Mouse (Mus musculus) forebrain, embryonic 14.5 days (tissue): ENCODE results near the gene Sf3a1. TPM values are rescaled to one million over a fixed set of nuclear protein-coding genes. Genes with fewer than 3 reads are reported as not detected.
"Not testable (repeated sequence)": the region's sequence is repeated elsewhere in the genome, so short reads cannot be mapped to it uniquely, and the experiment has no call there.

Experiments
- ATAC-seq: fragments of 200-750 bp; cut with Nextera tagmentation; 2 replicates; pipeline ENCODE4 v1.8.0; 2017; ENCODE audit warnings: mild to moderate bottlenecking, moderate library complexity
- DNase-seq: peaks from one replicate; pipeline ENCODE4 v3.0.0-alpha.2; 2015; ENCODE audit warnings: low spot score
- H3K27ac ChIP-seq: fragments of 300-500 bp; sonication (generic); 2 replicates; pipeline ENCODE4 v1.5.1; 2014; ENCODE audit warnings: low read depth, mild to moderate bottlenecking, control low read depth, low read length, moderate library complexity
- H3K27me3 ChIP-seq: fragments of 300-500 bp; sonication (generic); replicated peaks from 2 replicates; pipeline ENCODE4 v1.6.1; 2014; ENCODE audit warnings: low read length, control low read depth, mixed read lengths; ENCODE audit not compliant: control insufficient read depth, insufficient read depth
- H3K36me3 ChIP-seq: fragments of 300-500 bp; sonication (generic); 2 replicates; pipeline ENCODE4 v1.6.1; 2014; ENCODE audit warnings: low read length, control low read depth; ENCODE audit not compliant: control insufficient read depth, insufficient read depth
- H3K4me1 ChIP-seq: fragments of 300-500 bp; sonication (generic); 2 replicates; pipeline ENCODE4 v1.6.1; 2014; ENCODE audit warnings: antibody characterized with exemption, low read length, control low read depth; ENCODE audit not compliant: control insufficient read depth, insufficient read depth
- H3K4me2 ChIP-seq: fragments of 300-500 bp; sonication (generic); 2 replicates; pipeline ENCODE4 v1.6.1; 2014; ENCODE audit warnings: mild to moderate bottlenecking, control low read depth, low read length
- H3K4me3 ChIP-seq: fragments of 300-500 bp; sonication (generic); 2 replicates; pipeline ENCODE4 v1.5.1; 2014; ENCODE audit warnings: low read depth, low read length, control low read depth
- H3K9ac ChIP-seq: fragments of 300-500 bp; sonication (generic); 2 replicates; pipeline ENCODE4 v1.6.1; 2014; ENCODE audit warnings: mild to moderate bottlenecking, low read length, control low read depth, moderate library complexity
- H3K9me3 ChIP-seq: fragments of 300-500 bp; sonication (generic); replicated peaks from 2 replicates; pipeline ENCODE4 v1.6.1; 2016; ENCODE audit warnings: low read length, control low read depth, mixed read lengths; ENCODE audit not compliant: control insufficient read depth
- WGBS: fragments of 180-500 bp; shearing (Covaris S2); extraction: QIAGEN DNeasy Blood & Tissue Kit; methylation state at CpG from one replicate; pipeline ENCODE4 v1.1.7; 2014; 5-methylcytosine and 5-hydroxymethylcytosine counted together
- polyA plus RNA-seq: library from polyadenylated mRNA; unstranded; fragments of >200 nt; fragmentation: Nextera tagmentation; extraction: Ambion mirVana; gene quantifications from 2 replicates; pipeline ENCODE4 v1.2.1, GENCODE M21; 2014

Sf3a1 gene
- polyA plus RNA-seq, 1 experiment from 2014 or later = 51.5 TPM

GRCm38 (mm10) chr11:4164701-4165100, 4.6 kb downstream of the Sf3a1 start:
- Histone ChIP-seq H3K9ac (no peak overlapping the region), H3K9me3 (no peaks in the 10 kb centered on the region), H3K27ac (no peak overlapping the region), H3K27me3 (no peaks in the 10 kb centered on the region), H3K4me3 (no peak overlapping the region), H3K4me2 (no peak overlapping the region), H3K36me3 (peaks cover 82% of the 10 kb centered on the region), H3K4me1 (peaks cover 13% of the 10 kb centered on the region)
- ATAC-seq = no peak
- DNase-seq = no peak
- WGBS = 97% methylated on average over 2 of the region's 2 CpGs

GRCm38 (mm10) chr11:4166467-4167090, 6.4 kb downstream of the Sf3a1 start:
- H3K4me3 ChIP-seq = no peak overlapping the region
- H3K9ac ChIP-seq = no peak overlapping the region
- 94% methylated on average over 7 of the region's 7 CpGs for WGBS
- DNase-seq = no peak
- H3K27ac ChIP-seq = no peak overlapping the region
- no peak overlapping the region for H3K4me2 ChIP-seq
- H3K27me3 ChIP-seq = no peaks in the 10 kb centered on the region
- H3K4me1 ChIP-seq = peaks cover 7% of the 10 kb centered on the region
- ATAC-seq = no peak
- H3K36me3 ChIP-seq = peaks cover 97% of the 10 kb centered on the region
- no peaks in the 10 kb centered on the region for H3K9me3 ChIP-seq

GRCm38 (mm10) chr11:4174586-4174985, 14.4 kb downstream of the Sf3a1 start:
- no peak for ATAC-seq

GRCm38 (mm10) chr11:4177716-4178115, 17.6 kb downstream of the Sf3a1 start:
- no peak overlapping the region for H3K27ac ChIP-seq
- no peaks in the 10 kb centered on the region for H3K9me3 ChIP-seq
- peaks cover 100% of the 10 kb centered on the region for H3K36me3 ChIP-seq
- no peak overlapping the region for H3K4me3 ChIP-seq
- H3K27me3 ChIP-seq = no peaks in the 10 kb centered on the region
- no peak for DNase-seq
- no peak for ATAC-seq
- no peak overlapping the region for H3K4me2 ChIP-seq
- WGBS = 88% methylated on average over 4 of the region's 4 CpGs
- no peak overlapping the region for H3K9ac ChIP-seq
- H3K4me1 ChIP-seq = no peaks in the 10 kb centered on the region

More at GRCm38 (mm10) chr11:4174586-4174985, 14.4 kb downstream of the Sf3a1 start:
- Histone ChIP-seq H3K27ac (no peak overlapping the region), H3K4me2 (no peak overlapping the region), H3K4me3 (no peak overlapping the region), H3K9ac (no peak overlapping the region), H3K36me3 (peaks cover 100% of the 10 kb centered on the region), H3K27me3 (no peaks in the 10 kb centered on the region), H3K4me1 (no peaks in the 10 kb centered on the region), H3K9me3 (no peaks in the 10 kb centered on the region)
- DNase-seq = no peak
- 92% methylated on average over 5 of the region's 5 CpGs for WGBS

- 8% methylated on average over 1 of the region's 1 CpGs for WGBS
- Histone ChIP-seq H3K4me2 (no peak overlapping the region), H3K4me1 (no peaks in the 10 kb centered on the region), H3K9me3 (no peaks in the 10 kb centered on the region), H3K27ac (no peak overlapping the region), H3K27me3 (no peaks in the 10 kb centered on the region), H3K4me3 (no peak overlapping the region), H3K36me3 (peaks cover 62% of the 10 kb centered on the region), H3K9ac (no peak overlapping the region)
- no peak for ATAC-seq
- no peak for DNase-seq
Observed at GRCm38 (mm10) chr11:4182061-4182460, 21.9 kb downstream of the Sf3a1 start.

GRCm38 (mm10) chr11:4183511-4183910, 23.4 kb downstream of the Sf3a1 start:
- no peak overlapping the region for H3K4me3 ChIP-seq
- H3K27ac ChIP-seq = no peak overlapping the region
- no peaks in the 10 kb centered on the region for H3K9me3 ChIP-seq
- ATAC-seq = no peak
- H3K36me3 ChIP-seq = peaks cover 47% of the 10 kb centered on the region
- H3K9ac ChIP-seq = no peak overlapping the region
- H3K4me2 ChIP-seq = no peak overlapping the region
- peaks cover 4% of the 10 kb centered on the region for H3K4me1 ChIP-seq
- DNase-seq = peak; percentile 63
- no peaks in the 10 kb centered on the region for H3K27me3 ChIP-seq

GRCm38 (mm10) chr11:4184251-4184952, 24.3 kb downstream of the Sf3a1 start:
- DNase-seq (no peak), ATAC-seq (no peak)
- peaks cover 4% of the 10 kb centered on the region for H3K4me1 ChIP-seq
- H3K27ac ChIP-seq = no peak overlapping the region
- no peaks in the 10 kb centered on the region for H3K9me3 ChIP-seq
- H3K36me3 ChIP-seq = peaks cover 39% of the 10 kb centered on the region
- 62% methylated on average over 4 of the region's 4 CpGs for WGBS
- H3K27me3 ChIP-seq = no peaks in the 10 kb centered on the region
- H3K4me2 ChIP-seq = no peak overlapping the region
- H3K9ac ChIP-seq = no peak overlapping the region
- H3K4me3 ChIP-seq = no peak overlapping the region

GRCm38 (mm10) chr11:4185480-4185879, 25.3 kb downstream of the Sf3a1 start:
- H3K4me2 ChIP-seq, H3K4me1 ChIP-seq, H3K27ac ChIP-seq, H3K9me3 ChIP-seq, H3K9ac ChIP-seq, H3K4me3 ChIP-seq, DNase-seq, H3K27me3 ChIP-seq, ATAC-seq: not testable (repeated sequence)
- H3K36me3 ChIP-seq = peaks cover 28% of the 10 kb centered on the region
- WGBS = 93% methylated on average over 6 of the region's 6 CpGs
